Mouse (Mus musculus): ENCODE results near the gene Klc1. TPM values are rescaled to one million over a fixed set of nuclear protein-coding genes. Genes with fewer than 3 reads are reported as not detected.

The Klc1 gene
- polyA plus RNA-seq, 1 experiment: 252 TPM

- no peak for TF ChIP-seq E2F4 (IDR thresholded peaks at IDR 0.05; ENCODE audit: insufficient read depth)
- TF ChIP-seq CEBPB (IDR thresholded peaks at IDR 0.05; ENCODE audit: insufficient read depth, poor library complexity, severe bottlenecking): no peak
- no peak for TF ChIP-seq POLR2AphosphoS2 (IDR thresholded peaks at IDR 0.05; ENCODE audit: insufficient read length, low read depth)
- no peak for TF ChIP-seq TCF12 (IDR thresholded peaks at IDR 0.05; ENCODE audit: insufficient read depth, poor library complexity, severe bottlenecking)
- no peak for TF ChIP-seq TCF3 (IDR thresholded peaks at IDR 0.05; ENCODE audit: insufficient read length, low read depth)
- no peak for TF ChIP-seq POLR2A (IDR thresholded peaks at IDR 0.05; ENCODE audit: insufficient read length, low read depth)
- TF ChIP-seq MYOG (IDR thresholded peaks at IDR 0.05; ENCODE audit: control insufficient read depth in 1 of 3, insufficient read depth in 1 of 3, insufficient read length in 2 of 3, low read depth in 2 of 3): no peak
- no peak for TF ChIP-seq MYOD1 (IDR thresholded peaks at IDR 0.05; ENCODE audit: control insufficient read depth in 1 of 3, insufficient read length in 2 of 3, low read depth in 2 of 3)
- no peak for TF ChIP-seq SRF (IDR thresholded peaks at IDR 0.05; ENCODE audit: control insufficient read depth, insufficient read length, low read depth)
- no peak for TF ChIP-seq REST (IDR thresholded peaks at IDR 0.05; ENCODE audit: insufficient read depth, insufficient read length)
- Histone ChIP-seq H3K79me2 (ENCODE audit: control insufficient read depth, insufficient read depth) (no peaks in the 10 kb centered on the region), H3K27me3 (ENCODE audit: control insufficient read depth, insufficient read depth, insufficient read length) (no peaks in the 10 kb centered on the region), H3K4me2 (ENCODE audit: low read depth) (no peak overlapping the region), H3K4me3 (no peak overlapping the region), H3K36me3 (ENCODE audit: control insufficient read depth, insufficient read depth) (no peaks in the 10 kb centered on the region), H3ac (ENCODE audit: control insufficient read depth, insufficient read length) (no peak overlapping the region)
Observed at GRCm38 (mm10) chr12:111750739-111751138, 7.9 kb upstream of the Klc1 start.

GRCm38 (mm10) chr12:111752491-111752890 lies 6.2 kb upstream of the Klc1 start:
- no peaks in the 10 kb centered on the region for H3K36me3 ChIP-seq (ENCODE audit: control insufficient read depth, insufficient read depth)
- H3K4me3 ChIP-seq: no peak overlapping the region
- no peaks in the 10 kb centered on the region for H3K79me2 ChIP-seq (ENCODE audit: control insufficient read depth, insufficient read depth)
- no peaks in the 10 kb centered on the region for H3K27me3 ChIP-seq (ENCODE audit: control insufficient read depth, insufficient read depth, insufficient read length)
- TF ChIP-seq USF1 (IDR thresholded peaks at IDR 0.05; ENCODE audit: low read depth) (peak; percentile 50), POLR2AphosphoS2 (IDR thresholded peaks at IDR 0.05; ENCODE audit: insufficient read length, low read depth) (no peak)
- no peak overlapping the region for H3ac ChIP-seq (ENCODE audit: control insufficient read depth, insufficient read length)
- peak overlapping the region; percentile 68 for H3K4me2 ChIP-seq (ENCODE audit: low read depth)

- TF ChIP-seq TCF3 (IDR thresholded peaks at IDR 0.05; ENCODE audit: insufficient read length, low read depth): peak; percentile 75
- no peak for TF ChIP-seq MAX (IDR thresholded peaks at IDR 0.05; ENCODE audit: low read depth)
- TF ChIP-seq MYOD1 (IDR thresholded peaks at IDR 0.05; ENCODE audit: control insufficient read depth in 1 of 3, insufficient read length in 2 of 3, low read depth in 2 of 3): peak in 2 of 3 experiments; percentile 69 to 97
- TF ChIP-seq USF1 (IDR thresholded peaks at IDR 0.05; ENCODE audit: low read depth): no peak
- TF ChIP-seq POLR2AphosphoS2 (IDR thresholded peaks at IDR 0.05; ENCODE audit: insufficient read length, low read depth): peak; percentile 24
- TF ChIP-seq POLR2A (IDR thresholded peaks at IDR 0.05; ENCODE audit: insufficient read length, low read depth): no peak
- TF ChIP-seq CEBPB (IDR thresholded peaks at IDR 0.05; ENCODE audit: insufficient read depth, poor library complexity, severe bottlenecking): no peak
- peak in 2 of 3 experiments; percentile 84 to 96 for TF ChIP-seq MYOG (IDR thresholded peaks at IDR 0.05; ENCODE audit: control insufficient read depth in 1 of 3, insufficient read depth in 1 of 3, insufficient read length in 2 of 3, low read depth in 2 of 3)
- Histone ChIP-seq H3K4me2 (ENCODE audit: low read depth) (peak overlapping the region; percentile 68), H3K27me3 (ENCODE audit: control insufficient read depth, insufficient read depth, insufficient read length) (no peaks in the 10 kb centered on the region), H3K79me2 (ENCODE audit: control insufficient read depth, insufficient read depth) (no peaks in the 10 kb centered on the region), H3K4me3 (no peak overlapping the region), H3K36me3 (ENCODE audit: control insufficient read depth, insufficient read depth) (no peaks in the 10 kb centered on the region), H3ac (ENCODE audit: control insufficient read depth, insufficient read length) (no peak overlapping the region)
Observed at GRCm38 (mm10) chr12:111753347-111753746, 5.3 kb upstream of the Klc1 start.

GRCm38 (mm10) chr12:111754710-111755109 lies 3.9 kb upstream of the Klc1 start:
- TF ChIP-seq USF1 (IDR thresholded peaks at IDR 0.05; ENCODE audit: low read depth): no peak
- TF ChIP-seq MAX (IDR thresholded peaks at IDR 0.05; ENCODE audit: low read depth): no peak
- no peak for TF ChIP-seq CEBPB (IDR thresholded peaks at IDR 0.05; ENCODE audit: insufficient read depth, poor library complexity, severe bottlenecking)
- TF ChIP-seq POLR2A (IDR thresholded peaks at IDR 0.05; ENCODE audit: insufficient read length, low read depth): no peak
- TF ChIP-seq E2F4 (IDR thresholded peaks at IDR 0.05; ENCODE audit: insufficient read depth): no peak
- TF ChIP-seq MYOG (IDR thresholded peaks at IDR 0.05; ENCODE audit: control insufficient read depth in 1 of 3, insufficient read depth in 1 of 3, insufficient read length in 2 of 3, low read depth in 2 of 3): no peak
- H3ac ChIP-seq (ENCODE audit: control insufficient read depth, insufficient read length): no peak overlapping the region
- no peaks in the 10 kb centered on the region for H3K36me3 ChIP-seq (ENCODE audit: control insufficient read depth, insufficient read depth)
- no peak overlapping the region for H3K4me2 ChIP-seq (ENCODE audit: low read depth)
- H3K4me3 ChIP-seq: no peak overlapping the region
- peaks cover 8% of the 10 kb centered on the region for H3K79me2 ChIP-seq (ENCODE audit: control insufficient read depth, insufficient read depth)
- H3K27me3 ChIP-seq (ENCODE audit: control insufficient read depth, insufficient read depth, insufficient read length): no peaks in the 10 kb centered on the region

- peak overlapping the region; percentile 50 for H3K4me2 ChIP-seq (ENCODE audit: low read depth)
- H3K4me3 ChIP-seq: no peak overlapping the region
- no peaks in the 10 kb centered on the region for H3K27me3 ChIP-seq (ENCODE audit: control insufficient read depth, insufficient read depth, insufficient read length)
- TF ChIP-seq MYOD1 (IDR thresholded peaks at IDR 0.05; ENCODE audit: control insufficient read depth in 1 of 3, insufficient read length in 2 of 3, low read depth in 2 of 3) (no peak), TCF3 (IDR thresholded peaks at IDR 0.05; ENCODE audit: insufficient read length, low read depth) (no peak), MAX (IDR thresholded peaks at IDR 0.05; ENCODE audit: low read depth) (no peak), E2F4 (IDR thresholded peaks at IDR 0.05; ENCODE audit: insufficient read depth) (no peak), TCF12 (IDR thresholded peaks at IDR 0.05; ENCODE audit: insufficient read depth, poor library complexity, severe bottlenecking) (no peak), CEBPB (IDR thresholded peaks at IDR 0.05; ENCODE audit: insufficient read depth, poor library complexity, severe bottlenecking) (no peak)
- peaks cover 12% of the 10 kb centered on the region for H3K79me2 ChIP-seq (ENCODE audit: control insufficient read depth, insufficient read depth)
- H3ac ChIP-seq (ENCODE audit: control insufficient read depth, insufficient read length): no peak overlapping the region
- no peaks in the 10 kb centered on the region for H3K36me3 ChIP-seq (ENCODE audit: control insufficient read depth, insufficient read depth)
Observed at GRCm38 (mm10) chr12:111755231-111755630, 3.4 kb upstream of the Klc1 start.

Measured in myocyte (in vitro differentiated cells).